Mouse (Mus musculus): ENCODE results near the gene Lins1. TPM values are rescaled to one million over a fixed set of nuclear protein-coding genes. Genes with fewer than 3 reads are reported as not detected.

Lins1 gene
- polyA plus RNA-seq, 1 experiment, result 11.9 TPM

DNA sequence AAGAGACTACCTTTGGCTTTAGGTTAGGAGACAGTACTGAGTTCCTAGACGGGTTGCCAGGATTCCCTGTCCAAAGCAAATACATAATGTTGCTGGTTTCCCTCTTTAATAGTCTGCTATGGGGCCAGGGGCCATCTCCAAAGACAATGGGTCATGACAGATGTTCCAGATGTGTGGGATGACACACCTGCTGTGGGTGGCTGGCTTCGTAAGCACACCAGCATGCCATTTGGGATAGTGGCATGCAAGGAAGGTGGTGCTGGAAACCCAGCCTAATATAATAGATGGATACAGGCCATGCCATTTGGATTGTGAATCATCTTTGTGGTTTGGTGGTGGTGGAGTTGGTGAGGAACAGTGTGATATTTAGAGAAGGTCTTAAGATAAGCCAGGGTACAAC, 39.5 kb downstream of the Lins1 start:
- DNase-seq (ENCODE audit: low spot score), result no peak

DNA sequence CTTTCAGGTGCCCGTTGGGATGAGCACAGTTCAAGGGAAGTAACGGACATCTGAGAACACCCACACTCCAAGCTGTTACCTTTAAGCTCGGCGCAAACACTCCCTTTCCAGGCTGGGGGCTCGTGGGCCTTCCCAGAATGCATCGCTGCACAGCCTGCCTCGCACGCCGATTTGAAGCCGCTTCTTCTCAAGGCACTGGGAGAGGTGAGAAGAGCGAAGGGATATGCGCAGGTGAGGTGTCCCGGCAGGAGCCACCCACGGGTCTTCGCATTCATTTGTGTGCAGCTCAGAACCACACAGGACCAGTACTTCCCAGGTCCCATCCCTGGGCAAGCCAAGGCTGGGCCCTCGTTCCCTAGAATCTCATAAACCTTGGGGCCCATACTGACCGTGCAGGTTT, 43.7 kb downstream of the Lins1 start:
- DNase-seq (ENCODE audit: low spot score), result no peak

DNA sequence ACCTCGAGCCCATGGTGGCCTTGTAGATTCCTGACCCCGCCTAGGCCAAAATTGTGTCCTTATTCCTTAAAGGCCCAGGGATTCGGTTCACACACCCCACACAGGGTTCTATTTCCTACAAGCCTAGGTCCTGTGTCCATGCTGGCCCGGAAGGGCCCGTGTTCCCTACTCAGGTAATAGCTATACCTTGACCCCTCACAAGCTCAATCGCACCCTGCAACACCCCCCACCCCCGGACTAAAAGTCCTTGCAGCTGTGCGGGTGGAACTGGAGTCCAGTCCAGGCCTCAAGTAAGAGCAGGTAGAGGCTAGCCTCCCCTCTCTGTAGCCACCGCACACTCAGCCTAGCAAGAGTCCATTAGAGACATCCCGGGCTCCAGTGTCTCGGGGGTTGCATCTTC, 44.2 kb downstream of the Lins1 start:
- no peak for DNase-seq (ENCODE audit: low spot score)

DNA sequence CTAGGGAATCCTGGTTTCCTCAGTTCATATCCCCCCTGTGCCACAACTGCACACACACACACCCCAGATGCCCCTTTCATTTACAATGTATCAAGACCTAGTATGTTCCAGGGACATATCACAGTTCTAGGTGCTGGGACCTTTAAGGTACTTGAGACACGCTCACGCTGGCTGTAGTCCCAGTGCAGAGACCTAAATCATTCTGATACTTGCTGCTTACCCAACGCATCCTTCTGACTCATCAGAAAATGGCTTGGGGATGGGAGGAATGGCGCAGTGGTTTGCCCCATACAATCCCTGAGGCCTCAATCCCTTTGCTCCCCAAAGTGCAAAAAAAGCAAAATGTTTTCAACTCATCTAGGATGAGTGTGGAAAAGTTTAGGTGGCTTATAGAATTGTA, 44.8 kb downstream of the Lins1 start:
- no peak for DNase-seq (ENCODE audit: low spot score)

DNA sequence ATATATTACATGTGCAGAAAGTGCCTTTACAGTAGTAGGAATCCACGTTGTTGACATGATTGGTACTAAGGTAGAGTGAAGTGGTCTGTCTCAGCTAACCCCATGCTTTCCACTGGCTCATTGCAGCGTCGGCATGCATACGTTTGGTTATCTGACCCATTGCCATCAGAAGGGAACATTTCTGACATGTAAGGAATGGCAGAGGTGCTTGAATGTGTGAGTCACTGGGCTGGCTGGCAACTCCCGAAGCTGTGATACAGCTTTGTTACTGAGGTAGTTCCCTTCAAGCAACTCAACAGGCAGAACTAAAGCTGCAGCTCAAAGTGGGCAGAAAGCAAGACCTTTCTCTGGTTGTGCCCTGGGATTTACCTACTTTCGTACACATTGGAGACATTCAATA, 45.3 kb downstream of the Lins1 start:
- no peak for DNase-seq (ENCODE audit: low spot score)

DNA sequence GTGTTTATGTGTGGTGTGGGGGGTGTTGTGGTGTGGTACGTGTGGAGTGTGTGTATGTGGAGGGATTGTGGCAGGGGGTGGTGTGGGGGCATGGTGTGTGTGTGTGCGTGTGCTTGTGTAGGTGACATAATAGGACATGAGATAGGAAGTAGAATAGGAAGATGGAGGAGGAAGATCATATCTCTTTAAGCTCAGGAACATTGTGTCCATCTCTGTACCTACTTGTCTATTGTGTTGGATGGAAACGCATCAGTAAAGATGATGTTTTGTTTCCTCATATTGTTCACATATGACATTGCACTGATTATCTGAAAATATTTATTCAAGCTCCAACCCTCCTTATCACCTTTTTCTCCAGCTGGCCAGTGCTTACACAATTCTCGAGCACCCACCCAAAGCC, 47.7 kb downstream of the Lins1 start:
- DNase-seq (ENCODE audit: low spot score), result no peak

DNA sequence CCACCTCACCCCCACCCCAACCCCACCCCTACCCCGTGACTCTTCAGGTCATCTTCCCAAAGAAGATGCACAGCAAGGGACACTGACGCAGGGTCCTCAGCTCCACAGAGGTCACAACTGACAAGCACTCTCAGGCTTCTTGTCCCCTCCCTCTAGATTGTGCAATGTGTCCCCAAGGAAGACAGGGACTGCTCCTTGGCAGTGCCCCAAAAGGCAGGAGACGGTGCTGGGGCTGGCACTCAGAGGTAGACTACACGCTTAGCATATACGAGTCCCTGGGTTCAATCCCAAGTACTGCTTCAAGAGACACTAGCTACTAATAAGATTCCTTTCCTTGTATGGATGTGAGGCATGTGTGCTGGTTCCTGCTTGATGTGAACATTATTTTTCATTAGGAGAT, 51.3 kb downstream of the Lins1 start:
- DNase-seq (ENCODE audit: low spot score), result no peak

DNA sequence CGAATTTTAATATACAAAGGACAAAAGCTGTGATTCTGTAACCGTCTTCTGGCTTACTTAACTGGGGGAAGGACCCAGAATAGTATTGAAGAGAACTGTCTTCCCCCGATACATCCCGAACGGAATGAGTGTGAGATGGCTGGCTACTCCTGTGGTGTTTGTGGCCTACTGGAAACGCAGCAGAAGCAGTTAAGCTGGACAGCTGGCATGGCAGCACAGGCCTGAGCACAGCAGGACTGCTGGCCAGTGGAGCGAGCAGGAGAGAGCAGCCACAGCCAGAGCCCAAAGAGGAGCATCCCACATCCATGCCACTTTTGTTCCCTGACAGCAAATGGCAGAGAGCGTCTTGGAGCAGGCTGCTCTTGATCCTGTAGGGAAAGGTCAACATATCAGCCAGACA, 51.7 kb downstream of the Lins1 start:
- no peak for DNase-seq (ENCODE audit: low spot score)

DNA sequence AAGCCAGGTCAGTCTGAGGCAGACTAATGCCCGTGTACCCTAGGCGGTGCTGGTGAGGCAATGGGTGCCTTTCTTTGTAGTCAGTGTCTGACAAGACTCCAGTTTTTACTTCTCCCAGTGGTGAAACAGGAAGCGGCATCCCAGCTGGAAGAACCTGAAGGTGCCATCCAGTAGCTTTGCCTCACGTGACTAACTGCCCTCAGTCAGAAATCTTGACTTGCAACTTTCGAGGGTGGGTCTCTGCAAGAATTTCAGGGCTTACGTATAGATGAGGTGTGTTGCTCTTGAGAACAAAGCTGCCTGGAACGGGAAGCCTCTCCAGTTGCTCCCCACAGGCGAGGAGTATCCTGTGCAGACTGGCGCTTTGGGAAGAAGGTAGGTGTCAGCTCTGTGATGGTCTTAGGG, 53.7 kb downstream of the Lins1 start, which contains the start of gene Cers3:
Cers3 (plus strand) TSS at position 128 of the 405 bp plus-strand sequence.
- no peak for DNase-seq (ENCODE audit: low spot score)

DNA sequence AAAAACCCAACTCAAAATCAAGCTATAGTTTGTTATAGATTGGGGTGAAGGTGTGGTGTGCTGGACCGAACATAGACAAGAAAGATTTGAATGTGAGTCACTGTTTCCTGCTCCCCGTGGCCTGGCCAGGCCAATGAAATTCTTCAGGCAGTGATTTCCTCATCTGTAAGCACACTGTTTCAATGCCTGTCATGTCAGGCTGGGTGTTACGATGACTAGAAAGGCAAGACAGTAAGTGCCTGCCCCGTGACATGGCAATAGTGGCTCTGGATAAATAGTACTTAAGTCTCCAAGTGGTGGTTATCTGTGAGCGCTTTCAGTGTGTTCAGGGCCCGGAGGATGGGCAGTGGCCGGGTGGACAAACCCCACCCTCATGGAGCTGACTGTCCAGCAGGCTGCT, 57.3 kb downstream of the Lins1 start:
- DNase-seq (ENCODE audit: low spot score), result no peak

DNA sequence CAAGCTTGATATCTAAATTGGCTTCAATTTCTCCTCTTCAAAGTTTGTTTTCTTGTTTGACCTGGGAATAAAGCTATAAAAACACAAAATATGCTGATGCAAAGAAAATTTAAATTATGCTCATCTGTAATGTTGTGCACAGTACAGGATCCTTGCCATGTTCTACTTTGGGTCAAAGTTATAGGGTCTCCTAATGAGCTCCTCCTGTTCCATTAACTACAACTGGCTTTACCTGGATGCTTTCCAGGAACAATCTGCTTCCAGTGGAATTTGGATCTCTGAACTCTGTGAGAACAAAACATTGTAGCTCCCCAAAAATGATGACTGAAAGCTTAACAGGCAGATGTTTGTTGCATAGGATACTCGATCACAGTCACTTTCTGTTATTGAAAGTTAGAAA, 60.3 kb downstream of the Lins1 start:
- DNase-seq (ENCODE audit: low spot score), result no peak

DNA sequence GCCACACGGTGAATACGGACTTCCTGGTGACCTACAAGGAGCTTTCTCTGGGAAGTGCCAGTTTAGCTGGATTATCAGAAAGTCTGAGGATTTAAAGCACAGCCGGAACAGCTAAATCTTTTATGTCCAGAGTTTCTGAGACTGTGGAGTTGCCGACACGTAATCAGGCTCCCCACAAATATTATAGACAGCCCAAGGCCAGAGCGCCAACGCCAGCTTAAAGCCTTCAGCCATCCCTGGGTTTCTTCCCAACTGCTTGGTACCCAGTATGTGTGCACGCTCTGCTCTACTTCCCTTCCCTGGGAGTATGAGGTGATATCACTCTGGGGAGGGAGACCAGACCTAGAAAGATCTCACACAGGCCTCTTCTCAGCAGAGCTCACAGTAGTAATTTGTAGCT, 64.1 kb downstream of the Lins1 start:
- DNase-seq (ENCODE audit: low spot score), result no peak

DNA sequence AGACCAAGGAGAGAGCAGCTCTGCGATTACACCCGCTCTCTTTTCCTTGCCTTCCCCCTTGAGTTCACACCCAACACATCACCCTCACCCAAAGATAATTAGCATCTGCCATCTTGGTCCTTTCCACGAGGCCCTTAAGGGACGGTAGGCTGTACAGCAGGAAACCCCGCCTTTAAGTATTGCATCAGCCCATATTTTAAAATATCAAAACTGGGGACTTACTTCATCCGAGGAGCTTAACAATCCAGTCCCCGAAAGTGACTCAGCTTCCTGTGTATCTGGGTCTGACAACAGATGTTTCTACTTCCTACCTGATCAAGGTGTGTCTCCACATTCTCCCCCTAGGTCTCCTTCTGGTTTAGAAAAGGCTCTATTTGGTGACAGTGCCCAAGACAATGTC, 65.9 kb downstream of the Lins1 start:
- no peak for DNase-seq (ENCODE audit: low spot score)

Other genes starting within 250 kb of the Lins1 start
- gene Asb7, start 293 bp upstream of the Lins1 start, polyA plus RNA-seq (2012; rRNA removed), result 8.0 and 9.3 TPM in 2 replicates
- gene Cers3, start 53.6 kb downstream of the Lins1 start, polyA plus RNA-seq (2012; rRNA removed), result 39.6 and 50.1 TPM in 2 replicates
- 2.1 and 3.7 TPM in 2 replicates for gene Adamts17, start 149.8 kb downstream of the Lins1 start, polyA plus RNA-seq (2012; rRNA removed)

Measured in urinary bladder, adult 2 months (tissue).